Mouse (Mus musculus): Measurements from ENCODE around the gene Mfsd11.

Mfsd11 gene

GRCm38 (mm10) chr11:116814884-116815415, 37.3 kb upstream of the Mfsd11 start:
- TF ChIP-seq GATA4 (IDR thresholded peaks at IDR 0.05; ENCODE audit: insufficient replicate concordance, low read length), result no peak

- TF ChIP-seq GATA4 (IDR thresholded peaks at IDR 0.05; ENCODE audit: insufficient replicate concordance, low read length), result no peak
These were observed 35.5 kb upstream of the Mfsd11 start for GRCm38 (mm10) chr11:116816769-116817168.

GRCm38 (mm10) chr11:116817567-116817966, 34.7 kb upstream of the Mfsd11 start:
- no peak for TF ChIP-seq GATA4 (IDR thresholded peaks at IDR 0.05; ENCODE audit: insufficient replicate concordance, low read length)

- TF ChIP-seq GATA4 (IDR thresholded peaks at IDR 0.05; ENCODE audit: insufficient replicate concordance, low read length), result no peak
These were observed 33.5 kb upstream of the Mfsd11 start for GRCm38 (mm10) chr11:116818722-116819121.

- TF ChIP-seq GATA4 (IDR thresholded peaks at IDR 0.05; ENCODE audit: insufficient replicate concordance, low read length), result no peak
These were observed 32.2 kb upstream of the Mfsd11 start for GRCm38 (mm10) chr11:116819932-116820593.

GRCm38 (mm10) chr11:116821057-116821940, 30.9 kb upstream of the Mfsd11 start:
- TF ChIP-seq GATA4 (IDR thresholded peaks at IDR 0.05; ENCODE audit: insufficient replicate concordance, low read length), result no peak

- no peak for TF ChIP-seq GATA4 (IDR thresholded peaks at IDR 0.05; ENCODE audit: insufficient replicate concordance, low read length)
These were observed 30.0 kb upstream of the Mfsd11 start for GRCm38 (mm10) chr11:116822215-116822614.

- TF ChIP-seq GATA4 (IDR thresholded peaks at IDR 0.05; ENCODE audit: insufficient replicate concordance, low read length), result no peak
These were observed 29.6 kb upstream of the Mfsd11 start for GRCm38 (mm10) chr11:116822626-116823025.

- TF ChIP-seq GATA4 (IDR thresholded peaks at IDR 0.05; ENCODE audit: insufficient replicate concordance, low read length), result no peak
These were observed 29.0 kb upstream of the Mfsd11 start for GRCm38 (mm10) chr11:116823255-116823654.

GRCm38 (mm10) chr11:116825230-116825629, 27.0 kb upstream of the Mfsd11 start:
- no peak for TF ChIP-seq GATA4 (IDR thresholded peaks at IDR 0.05; ENCODE audit: insufficient replicate concordance, low read length)

- TF ChIP-seq GATA4 (IDR thresholded peaks at IDR 0.05; ENCODE audit: insufficient replicate concordance, low read length), result no peak
These were observed 25.4 kb upstream of the Mfsd11 start for GRCm38 (mm10) chr11:116826550-116827504.

- no peak for TF ChIP-seq GATA4 (IDR thresholded peaks at IDR 0.05; ENCODE audit: insufficient replicate concordance, low read length)
These were observed 24.6 kb upstream of the Mfsd11 start, which contains the start of gene Mxra7 for GRCm38 (mm10) chr11:116827534-116828165. Mxra7 (minus strand) TSS chr11:116828046.

GRCm38 (mm10) chr11:116832172-116832685, 20.0 kb upstream of the Mfsd11 start:
- TF ChIP-seq GATA4 (IDR thresholded peaks at IDR 0.05; ENCODE audit: insufficient replicate concordance, low read length), result no peak

- no peak for TF ChIP-seq GATA4 (IDR thresholded peaks at IDR 0.05; ENCODE audit: insufficient replicate concordance, low read length)
These were observed 17.3 kb upstream of the Mfsd11 start for GRCm38 (mm10) chr11:116834954-116835353.
